Mouse (Mus musculus) CH12.LX (cell line): ENCODE data around the gene Pcyox1.

ENCODE experiments used
- CTCF ChIP-seq, 2 experiments: IDR thresholded peaks in 1 of 2; conservative IDR thresholded peaks in 1 of 2; 2 replicates each; pipeline ENCODE4 v1.5.1; 2011 to 2012; ENCODE audit warnings: low read depth in 2 of 2, low read length in 2 of 2, improper control_type of control experiment in 1 of 2, inconsistent platforms in 1 of 2, mild to moderate bottlenecking in 1 of 2, moderate library complexity in 1 of 2
- ELF1 ChIP-seq: IDR thresholded peaks from 2 replicates; pipeline ENCODE4 v1.6.1; 2014; ENCODE audit warnings: low read depth, mild to moderate bottlenecking, inconsistent platforms, low read length, improper control_type of control experiment
- EP300 ChIP-seq: IDR thresholded peaks from 2 replicates; pipeline ENCODE4 v1.6.1; 2011; ENCODE audit warnings: low read length, improper control_type of control experiment
- JUN ChIP-seq: IDR thresholded peaks from 2 replicates; pipeline ENCODE4 v1.6.1; 2011; ENCODE audit warnings: low read depth, mild to moderate bottlenecking, low read length, improper control_type of control experiment, moderate library complexity; ENCODE audit not compliant: insufficient read depth
- KAT2A ChIP-seq: IDR thresholded peaks from 2 replicates; pipeline ENCODE4 v1.6.1; 2012; ENCODE audit warnings: low read length, improper control_type of control experiment, inconsistent platforms; ENCODE audit not compliant: insufficient replicate concordance
- MAX ChIP-seq: IDR thresholded peaks from 2 replicates; pipeline ENCODE4 v1.6.1; 2011; ENCODE audit warnings: low read length, improper control_type of control experiment
- MEF2A ChIP-seq: IDR thresholded peaks from 2 replicates; pipeline ENCODE4 v1.6.1; 2014; ENCODE audit warnings: low read depth, mild to moderate bottlenecking, inconsistent platforms, low read length, improper control_type of control experiment, borderline replicate concordance
- RAD21 ChIP-seq: IDR thresholded peaks from 2 replicates; pipeline ENCODE4 v1.6.1; 2011; ENCODE audit warnings: low read depth, mild to moderate bottlenecking, low read length, improper control_type of control experiment, moderate library complexity
- TBP ChIP-seq: conservative IDR thresholded peaks from 2 replicates; pipeline ENCODE4 v1.6.1; 2011; ENCODE audit warnings: low read depth, low read length, improper control_type of control experiment
- ZKSCAN1 ChIP-seq: IDR thresholded peaks from 2 replicates; pipeline ENCODE4 v1.6.1; 2012; ENCODE audit warnings: low read depth, inconsistent platforms, low read length, improper control_type of control experiment, borderline replicate concordance

- no peak for TF ChIP-seq TBP
- TF ChIP-seq RAD21 = no peak
- TF ChIP-seq CTCF (conservative IDR thresholded peaks at IDR 0.05 in 1 of 2, IDR thresholded peaks at IDR 0.05 in 1 of 2; ENCODE audit: low read depth in 2 of 2, low read length in 2 of 2) = no peak
- TF ChIP-seq ELF1 = no peak
- no peak for TF ChIP-seq JUN
- no peak for TF ChIP-seq KAT2A
- TF ChIP-seq ZKSCAN1 = no peak
- TF ChIP-seq MEF2A = no peak
- no peak for TF ChIP-seq MAX
- no peak for TF ChIP-seq EP300
These were observed 34.6 kb upstream of the Pcyox1 start for GRCm38 (mm10) chr6:86431531-86431930.
